Mouse (Mus musculus): ENCODE measurements at regions not wholly inside any gene's neighbourhood (a gene's known extent, or its start where the extent isn't known, plus 50 kb on each side); places are given as distances from the start of the nearest gene placed in this dataset.

- TF ChIP-seq CTCF (IDR thresholded peaks at IDR 0.05; ENCODE audit: insufficient read depth, low read depth, low read length) (no peak), POLR2A (IDR thresholded peaks at IDR 0.05; ENCODE audit: insufficient read depth, low read depth, low read length) (no peak)
These were observed 223.2 kb upstream of the Eef2kmt start for GRCm38 (mm10) chr16:5478970-5479369.
